Mouse (Mus musculus) left cerebral cortex, postnatal 25 days (tissue): ENCODE results near the gene Trmt1. TPM values are rescaled to one million over a fixed set of nuclear protein-coding genes. Genes with fewer than 3 reads are reported as not detected.

Experiments used
- DNase-seq, 2 experiments: peaks; one replicate each; pipeline ENCODE4 v3.0.0; 2022; ENCODE audit warnings: low spot score in 2 of 2, mixed read lengths in 1 of 2
- intact Hi-C: fragments of 180-260 bp; cut with DNase I; formaldehyde crosslinking; loops from one replicate; pipeline ENCODE4 v1.15.1; 2025
- total RNA-seq, 2 experiments: library from RNA; stranded (reverse); gene quantifications; 2 replicates each; pipeline ENCODE4 v1.2.3; 2021

Gene Trmt1
- total RNA-seq: 10 to 100 TPM; 85.2 to 90.1 TPM

DNA sequence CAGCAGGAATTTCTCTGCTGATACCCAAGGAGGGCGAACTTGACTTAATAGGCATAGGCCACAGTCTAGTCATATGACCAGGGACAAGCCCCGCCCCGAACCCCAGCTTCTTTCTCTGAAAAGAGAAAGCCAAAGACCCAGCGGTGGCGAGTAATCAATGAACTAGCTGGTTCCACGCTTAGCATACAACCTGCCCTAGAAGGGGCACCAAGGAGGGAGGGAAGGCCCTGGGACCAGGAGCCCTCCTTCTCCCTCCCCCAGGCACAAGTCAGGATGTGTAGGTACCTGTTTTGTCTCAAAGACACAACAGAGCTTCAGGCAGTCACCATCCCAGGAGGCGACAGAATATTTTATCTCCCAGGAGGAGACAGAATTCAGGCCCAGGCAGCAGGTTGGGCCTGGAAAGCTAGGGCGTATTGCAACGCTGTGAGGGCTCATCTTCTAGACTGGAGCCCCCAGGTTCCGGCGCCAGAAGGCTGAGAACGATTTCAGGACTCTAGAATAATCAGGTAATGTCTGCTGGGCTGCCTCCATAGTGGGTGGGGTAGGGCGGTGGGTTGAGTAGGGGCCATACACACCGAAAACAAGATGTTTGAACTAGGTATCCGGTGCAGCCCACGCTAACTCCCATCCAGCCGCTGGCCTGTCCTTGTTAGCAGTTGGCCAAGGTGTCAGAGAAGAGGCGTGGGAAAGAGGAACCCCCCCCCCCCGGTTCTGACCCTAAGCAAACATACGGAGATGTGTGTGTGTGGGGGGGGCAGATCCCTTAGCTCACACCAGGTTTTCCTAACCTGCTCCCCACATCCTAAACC lies at the start of gene Trmt1:
Gene Trmt1 (plus strand): TSS at position 117 of the 812 bp plus-strand sequence.
- intact Hi-C loops: loop anchor here (2.0 kb wide), 1 partner anchor 22 kb away; no protein-coding TSS in a partner anchor
- DNase-seq: peak in 1 of 2 experiments; percentile 54

DNA sequence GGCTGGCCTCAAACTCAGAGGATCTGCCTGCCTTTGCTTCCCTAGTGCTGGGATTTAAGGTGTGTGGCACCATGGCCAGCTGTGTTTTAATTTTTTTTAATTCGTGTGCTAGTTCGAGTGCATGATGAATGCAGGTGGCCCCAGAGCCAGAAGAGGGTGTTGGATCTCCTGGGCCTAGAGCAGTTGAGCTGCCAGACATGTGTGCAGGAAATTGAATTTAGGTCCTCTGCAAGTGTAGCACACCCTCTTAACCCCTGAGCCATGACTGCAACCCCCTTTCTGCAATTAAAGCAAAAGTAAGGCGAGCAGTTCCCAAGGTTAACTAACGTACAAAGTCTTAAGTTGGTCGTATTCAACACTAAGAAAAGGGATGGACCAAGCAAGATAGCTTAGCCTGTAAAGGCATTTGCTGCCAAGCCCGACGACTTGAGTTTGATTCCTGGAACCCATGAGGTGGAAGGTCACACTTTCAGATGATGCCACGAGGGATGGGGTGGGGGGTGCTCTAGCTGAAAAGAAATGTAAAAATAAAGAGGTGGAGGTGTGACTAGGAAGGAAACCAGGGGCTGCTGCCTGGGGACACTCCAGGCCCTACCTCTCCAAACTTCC lies 48.1 kb upstream of the Trmt1 start:
- no peak for DNase-seq
- intact Hi-C loops: loop anchor here (2.0 to 5.0 kb wide), 2 partner anchors 25 to 174 kb away; partner anchors contain the start of gene Ier2

DNA sequence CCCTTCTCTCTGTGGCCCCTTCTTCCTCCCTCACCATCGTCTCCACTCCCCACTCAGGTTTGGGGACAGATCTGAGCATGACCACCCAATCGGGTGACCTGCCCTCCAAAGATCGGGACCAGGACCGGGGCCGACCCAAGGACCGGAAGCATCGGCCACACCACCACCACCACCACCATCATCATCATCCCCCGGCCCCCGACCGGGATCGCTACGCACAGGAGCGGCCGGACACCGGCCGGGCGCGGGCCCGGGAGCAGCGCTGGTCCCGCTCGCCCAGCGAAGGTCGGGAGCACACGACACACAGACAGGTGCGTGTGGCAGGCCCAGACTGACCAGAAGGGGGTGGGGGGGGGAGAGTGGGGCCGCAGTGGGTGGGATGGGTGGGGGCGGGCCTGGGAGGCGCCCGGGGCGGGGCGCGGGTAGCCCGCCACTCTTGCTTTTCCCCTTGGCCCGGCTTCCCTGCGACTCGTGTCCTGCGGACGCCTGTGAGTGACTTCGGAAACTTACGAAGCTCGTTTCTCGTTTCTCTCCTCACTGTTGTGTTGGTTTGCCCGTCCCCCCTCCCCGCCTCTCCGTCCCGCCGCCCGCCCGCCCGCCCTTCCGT lies 47.4 kb upstream of the Trmt1 start:
- DNase-seq: no peak
- intact Hi-C loops: loop anchor here (2.0 to 5.0 kb wide), 2 partner anchors 24 to 174 kb away; partner anchors contain the start of gene Ier2

DNA sequence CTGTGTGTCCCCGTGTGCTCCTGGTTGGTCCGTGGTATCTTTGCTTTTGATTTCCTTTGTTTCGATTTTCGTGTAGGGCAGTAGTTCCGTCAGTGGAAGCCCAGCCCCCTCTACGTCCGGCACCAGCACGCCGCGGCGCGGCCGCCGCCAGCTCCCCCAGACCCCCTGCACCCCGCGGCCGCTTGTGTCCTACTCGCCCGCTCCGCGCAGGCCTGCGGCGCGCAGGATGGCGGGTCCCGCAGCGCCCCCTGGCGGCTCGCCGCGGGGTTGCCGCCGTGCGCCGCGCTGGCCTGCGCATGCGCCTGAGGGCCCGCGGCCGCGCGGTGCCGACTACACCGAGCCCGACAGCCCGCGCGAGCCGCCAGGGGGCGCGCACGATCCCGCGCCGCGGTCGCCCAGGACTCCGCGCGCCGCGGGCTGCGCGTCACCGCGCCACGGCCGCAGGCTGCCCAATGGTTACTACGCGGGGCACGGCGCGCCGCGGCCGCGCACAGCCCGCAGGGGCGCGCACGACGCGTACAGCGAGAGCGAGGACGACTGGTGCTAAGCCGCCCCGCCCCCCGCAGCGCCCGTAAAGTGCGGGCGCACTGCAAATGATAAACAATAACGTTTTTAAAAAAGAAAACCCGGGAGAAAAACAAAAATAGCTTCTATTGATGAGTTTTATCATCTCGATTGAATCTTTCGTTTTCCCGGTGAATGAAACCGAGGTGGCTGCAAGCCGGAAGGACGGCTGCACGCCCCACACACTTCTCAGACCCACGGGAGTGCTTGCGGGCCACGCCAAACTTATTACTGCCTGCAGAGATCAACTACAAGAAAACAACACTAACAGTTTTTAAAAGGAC lies 46.7 kb upstream of the Trmt1 start:
- peak; percentile 95 to 98 for DNase-seq
- intact Hi-C loops: loop anchor here (2.0 to 5.0 kb wide), 2 partner anchors 23 to 173 kb away; partner anchors contain the start of gene Ier2

DNA sequence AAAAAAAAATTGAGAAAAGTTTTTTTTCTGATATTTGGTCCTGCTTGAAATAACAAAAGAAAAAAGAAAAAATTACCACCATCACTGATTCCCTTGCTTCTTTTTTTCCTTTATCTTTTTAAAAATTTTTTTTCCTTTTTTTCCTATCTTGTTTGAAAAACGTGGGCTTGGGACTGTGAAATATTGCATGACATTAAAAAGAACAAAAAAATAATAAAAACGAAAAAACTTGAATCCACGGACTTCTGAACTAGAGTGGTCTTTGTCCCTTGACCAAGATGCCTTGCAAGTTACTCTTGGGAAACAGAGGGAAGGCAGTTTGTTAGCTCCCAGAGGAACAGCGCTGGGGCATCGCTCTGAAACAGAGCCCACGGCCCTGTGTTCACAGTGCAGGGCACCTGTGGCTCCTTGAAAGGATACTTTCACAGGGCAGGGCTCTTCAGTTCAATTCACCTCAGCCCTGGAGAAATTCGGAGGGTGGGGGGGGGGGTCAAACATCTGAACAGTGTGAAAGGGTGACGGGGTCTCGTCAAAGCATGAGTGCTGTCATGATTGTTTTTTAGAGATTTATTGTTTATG lies 46.0 kb upstream of the Trmt1 start:
- intact Hi-C loops: no loop called here
- DNase-seq: no peak

DNA sequence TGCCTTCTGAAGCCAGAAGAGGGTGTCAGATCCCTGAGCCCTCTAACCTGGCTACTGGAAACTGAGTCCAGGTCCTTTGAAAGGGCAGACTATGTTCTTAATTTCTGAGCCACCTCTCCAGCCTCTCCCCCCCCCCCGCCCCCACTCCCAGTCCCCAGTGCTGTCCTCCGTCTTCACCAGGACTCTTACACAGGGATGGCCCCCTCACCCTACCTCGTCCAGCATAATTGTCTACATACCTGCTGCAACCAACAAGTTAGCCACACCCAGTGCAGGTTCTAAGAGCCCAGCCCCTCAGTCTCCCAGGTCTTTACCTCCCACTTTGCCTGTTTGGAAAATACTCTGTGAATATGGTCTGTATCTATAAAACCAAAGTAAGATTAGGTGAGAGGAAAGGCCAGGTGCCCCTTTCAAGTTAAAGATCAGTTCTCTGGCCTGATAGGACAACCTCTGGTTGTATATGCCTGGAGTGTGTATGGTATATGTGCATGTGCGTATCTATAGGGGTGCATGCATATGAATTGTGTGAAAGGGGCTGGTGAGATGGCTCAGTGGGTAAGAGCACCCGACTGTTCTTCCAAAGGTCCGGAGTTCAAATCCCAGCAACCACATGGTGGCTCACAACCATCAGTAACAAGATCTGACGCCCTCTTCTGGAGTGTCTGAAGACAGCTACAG lies 45.4 kb upstream of the Trmt1 start:
- intact Hi-C loops: no loop called here
- no peak for DNase-seq

DNA sequence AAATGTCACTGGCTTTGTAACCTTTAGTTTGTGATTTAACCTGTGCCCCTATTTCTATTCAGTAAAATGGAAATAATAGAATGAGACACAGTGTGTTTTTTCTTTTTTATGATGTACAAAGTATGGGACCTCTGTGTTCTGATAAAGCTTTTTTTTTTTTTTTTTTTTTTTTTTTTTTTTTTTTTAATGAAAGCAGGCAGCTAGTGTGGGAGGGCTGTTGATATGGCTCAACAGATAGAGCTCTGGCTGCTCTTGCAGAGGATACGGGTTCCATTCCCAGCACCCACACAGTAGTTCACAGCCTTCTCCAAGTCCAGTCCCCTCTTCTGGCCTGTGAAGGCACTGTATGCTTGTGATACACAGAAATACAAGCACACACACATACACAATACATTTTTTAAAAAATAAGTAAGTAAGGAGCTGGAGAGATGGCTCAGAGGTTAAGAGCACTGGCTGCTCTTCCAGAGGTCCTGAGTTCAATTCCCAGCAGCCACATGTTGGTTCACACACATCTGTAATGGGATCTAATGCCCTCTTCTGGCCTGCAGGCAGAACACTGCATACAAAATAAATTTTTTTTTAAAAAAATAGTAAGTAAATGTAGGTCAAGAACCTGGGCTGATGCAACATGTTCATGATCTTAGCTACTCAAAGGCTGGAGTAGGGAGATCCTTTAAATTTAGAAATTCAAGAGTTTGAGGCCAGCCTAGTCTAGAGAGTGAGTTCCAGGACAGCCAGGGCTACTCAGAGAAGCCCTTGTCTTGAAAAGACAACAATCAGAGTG lies 44.3 kb upstream of the Trmt1 start:
- DNase-seq: no peak
- intact Hi-C loops: no loop called here

DNA sequence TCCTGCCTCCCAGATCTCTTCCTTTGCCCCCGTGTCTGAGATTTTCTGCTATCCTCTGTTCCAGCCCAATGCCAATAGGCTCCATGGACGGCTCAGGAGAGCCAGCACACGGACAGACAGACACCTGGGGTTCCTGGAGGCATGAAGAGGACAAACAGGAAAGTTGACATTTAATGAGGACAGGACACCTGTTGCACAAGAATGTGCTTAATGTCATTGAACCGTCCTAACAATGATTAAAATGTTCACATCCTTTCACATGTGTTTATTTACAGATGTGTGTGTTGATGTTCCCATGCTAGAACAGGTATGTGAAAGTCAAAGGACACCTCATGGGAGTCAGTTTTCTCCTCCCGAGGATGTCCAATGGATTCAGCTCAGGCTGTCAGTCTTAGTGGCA lies 43.1 kb upstream of the Trmt1 start:
- no peak for DNase-seq
- intact Hi-C loops: no loop called here

DNA sequence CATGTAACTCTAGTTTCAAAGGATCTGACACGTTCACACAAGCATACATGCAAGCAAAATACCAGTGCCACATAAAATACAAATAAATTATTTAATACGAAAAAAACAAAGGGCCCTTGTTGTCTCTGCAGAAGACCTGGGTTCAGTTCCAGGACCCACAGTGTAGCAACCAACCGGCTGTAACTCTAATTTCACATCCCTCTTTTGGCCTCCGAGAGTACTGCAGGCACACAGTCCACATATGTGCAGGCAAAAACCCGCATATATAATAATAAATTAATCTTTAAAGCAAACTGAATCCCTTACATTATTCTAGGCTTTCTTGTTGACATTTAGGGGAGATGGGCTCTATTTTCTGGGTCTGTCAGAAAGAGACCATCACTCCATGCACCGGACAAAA lies 39.3 kb upstream of the Trmt1 start:
- intact Hi-C loops: no loop called here
- DNase-seq: no peak

DNA sequence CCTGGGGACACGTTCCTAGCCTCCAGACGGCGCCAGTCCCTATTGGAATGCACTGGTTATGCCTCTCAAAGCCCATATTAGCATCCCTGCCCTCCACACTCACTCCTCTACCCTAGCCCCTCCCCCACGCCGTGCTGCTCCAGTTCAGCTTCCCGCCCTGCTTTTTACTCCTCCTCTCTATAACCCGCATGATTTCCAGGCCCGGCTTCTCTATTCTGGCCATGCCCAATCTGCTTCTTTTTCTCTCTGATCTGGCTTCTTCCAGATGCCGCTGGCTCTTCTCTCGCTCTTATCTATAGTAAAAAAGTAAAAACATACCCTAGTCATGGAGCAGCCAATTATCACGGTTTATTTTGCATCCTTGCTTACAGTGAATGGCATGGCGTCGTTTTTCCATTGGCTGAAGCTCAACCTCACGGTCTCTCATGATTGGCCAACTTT lies 38.6 kb upstream of the Trmt1 start:
- intact Hi-C loops: no loop called here
- DNase-seq: no peak

DNA sequence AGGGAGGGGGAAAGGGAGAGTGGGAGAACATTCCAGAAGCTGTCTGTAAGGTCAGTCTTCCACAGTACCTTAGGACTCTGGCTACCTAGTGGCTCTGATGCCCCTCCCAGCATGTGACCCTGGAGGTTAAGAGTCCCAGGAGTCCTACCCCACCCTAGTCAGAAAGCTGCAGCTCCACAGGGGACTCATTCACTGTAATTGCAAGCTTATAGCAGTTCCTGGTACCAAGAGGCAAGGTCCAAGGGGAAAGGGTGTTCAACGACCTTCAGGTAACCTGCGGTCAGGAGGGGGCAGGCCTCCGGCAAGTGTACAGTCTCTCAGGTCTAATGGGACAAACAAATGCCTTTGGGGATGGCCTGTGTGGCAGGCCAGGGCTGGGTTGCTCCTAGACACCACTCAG lies 35.9 kb upstream of the Trmt1 start:
- intact Hi-C loops: no loop called here

DNA sequence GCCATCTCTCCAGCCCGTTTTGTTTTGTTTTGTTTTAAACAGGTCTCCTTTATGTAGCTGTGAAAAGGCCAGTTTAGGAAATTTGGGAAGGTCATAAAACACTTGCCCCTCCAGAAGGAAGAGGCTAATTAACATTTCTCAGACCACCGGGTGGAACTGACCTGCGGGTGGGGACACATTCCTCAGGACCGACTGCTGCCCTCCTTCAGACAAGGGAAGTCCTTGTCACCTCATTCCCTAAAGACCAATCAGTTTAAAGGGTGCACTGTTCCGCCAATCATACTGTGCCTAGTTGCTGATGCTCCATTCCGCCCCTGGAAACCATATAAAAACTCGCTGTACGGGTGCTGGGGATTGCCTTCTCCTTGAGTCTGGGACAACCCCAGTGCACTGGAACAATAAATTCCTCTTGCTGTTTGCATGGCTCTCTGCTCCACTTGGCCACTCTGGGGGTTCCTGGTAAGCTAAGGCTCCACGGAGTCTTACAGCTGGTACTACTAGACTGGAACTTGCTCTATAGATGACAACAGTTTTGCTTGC lies 32.9 kb upstream of the Trmt1 start:
- intact Hi-C loops: no loop called here
- DNase-seq: no peak

More for the DNA sequence above, 35.9 kb upstream of the Trmt1 start:
- no peak for DNase-seq

DNA sequence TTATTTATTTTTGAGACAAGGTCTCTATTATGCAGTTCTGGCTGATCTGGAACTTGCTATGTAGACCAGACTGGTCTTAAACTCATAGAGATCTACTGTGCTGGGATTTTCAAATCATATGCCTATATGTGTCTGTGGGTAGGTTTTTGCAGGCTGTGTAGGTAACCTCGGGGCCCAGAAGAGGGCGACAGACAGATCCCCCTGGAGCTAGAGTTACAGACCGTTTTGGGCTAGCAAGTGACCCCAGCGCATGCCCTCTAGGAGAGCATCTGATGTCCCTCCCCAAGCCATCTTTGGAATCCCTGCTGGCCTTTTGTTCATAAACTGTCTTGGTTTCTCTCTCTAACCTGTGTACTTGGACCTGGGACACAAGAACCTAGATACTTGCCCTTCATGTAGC lies 31.5 kb upstream of the Trmt1 start:
- intact Hi-C loops: no loop called here
- DNase-seq: no peak

DNA sequence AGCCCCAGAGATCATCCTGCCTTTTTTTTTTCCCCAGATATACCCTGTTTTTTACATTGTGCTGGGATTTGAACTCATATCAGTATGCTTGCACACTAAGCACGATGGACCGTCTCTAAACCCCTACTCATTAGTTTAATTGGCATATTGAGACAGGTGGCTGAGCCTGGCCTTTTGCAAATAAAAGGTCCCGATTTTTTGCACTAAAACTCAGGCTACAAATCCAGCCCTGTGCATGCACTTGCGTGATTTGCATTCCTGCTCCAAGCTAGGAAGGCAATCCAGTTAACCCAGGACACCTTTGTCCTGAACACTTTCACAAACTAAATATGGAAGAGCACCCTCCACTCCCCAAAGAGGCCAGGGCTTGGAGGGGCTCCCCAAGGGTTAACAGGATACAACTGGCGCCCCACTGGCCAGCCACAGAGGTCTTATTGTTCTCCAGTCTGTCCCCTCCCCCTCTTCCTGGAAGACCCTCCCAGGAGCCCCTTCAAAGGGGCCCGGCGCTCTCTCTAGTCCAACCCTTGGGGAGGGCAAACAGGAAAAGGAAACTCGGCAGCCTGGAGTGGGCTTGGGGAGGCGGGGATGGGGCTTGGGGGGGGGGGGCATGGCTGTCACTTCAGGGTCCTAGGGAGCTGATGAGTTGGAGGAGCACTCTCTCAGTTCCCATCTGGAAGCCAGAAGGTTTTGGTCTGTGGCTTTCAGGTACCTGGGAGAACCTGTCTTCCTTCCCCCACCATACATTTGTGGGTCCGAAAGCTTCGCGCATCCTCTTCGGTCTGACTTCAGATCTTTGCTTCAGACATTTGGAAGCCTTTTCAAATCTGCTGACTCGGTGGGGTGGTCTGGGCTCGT lies 30.5 kb upstream of the Trmt1 start:
- no peak for DNase-seq
- intact Hi-C loops: no loop called here

DNA sequence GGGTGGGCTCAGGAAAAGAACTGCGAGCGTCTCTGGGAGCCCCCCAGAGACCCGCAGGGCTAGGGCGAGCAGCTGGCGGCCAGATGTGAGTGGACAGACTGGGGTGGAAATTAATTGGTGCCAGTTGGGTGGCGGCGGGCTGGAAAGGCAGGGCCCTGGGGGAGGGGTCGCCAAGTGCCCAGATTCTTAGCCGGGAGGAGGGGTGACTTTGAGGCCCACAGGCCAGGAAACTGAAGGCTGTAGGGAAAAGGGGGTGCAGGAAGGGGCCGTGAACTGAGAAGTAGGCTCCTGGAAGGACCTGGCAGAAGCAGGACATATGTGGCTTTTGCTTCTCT lies 29.9 kb upstream of the Trmt1 start:
- intact Hi-C loops: no loop called here
- DNase-seq: no peak

DNA sequence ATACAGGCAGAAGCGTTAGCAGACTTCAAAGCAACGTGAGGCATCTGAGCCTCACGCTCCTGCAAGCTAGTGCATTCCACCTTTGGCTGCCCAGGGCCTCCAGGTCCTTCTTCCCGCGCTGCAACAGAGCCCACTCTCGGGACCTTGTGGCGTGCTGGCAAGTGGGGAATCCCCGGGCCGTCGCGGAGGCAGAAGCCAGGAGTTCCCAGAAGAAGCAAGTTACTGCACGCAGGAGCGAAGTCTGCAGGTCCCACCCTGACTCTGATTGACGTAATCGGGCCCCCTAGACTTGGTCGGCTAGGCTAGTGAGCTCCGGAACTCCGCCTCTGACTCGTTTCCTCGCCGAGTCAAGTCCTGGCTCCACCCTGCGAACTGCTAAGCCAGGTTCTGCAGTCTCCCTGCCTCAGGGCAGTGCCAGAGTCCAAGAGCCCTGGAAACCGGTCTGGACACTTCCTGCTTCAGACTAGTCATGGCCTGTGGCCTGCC lies 29.4 kb upstream of the Trmt1 start:
- intact Hi-C loops: no loop called here
- DNase-seq: no peak

DNA sequence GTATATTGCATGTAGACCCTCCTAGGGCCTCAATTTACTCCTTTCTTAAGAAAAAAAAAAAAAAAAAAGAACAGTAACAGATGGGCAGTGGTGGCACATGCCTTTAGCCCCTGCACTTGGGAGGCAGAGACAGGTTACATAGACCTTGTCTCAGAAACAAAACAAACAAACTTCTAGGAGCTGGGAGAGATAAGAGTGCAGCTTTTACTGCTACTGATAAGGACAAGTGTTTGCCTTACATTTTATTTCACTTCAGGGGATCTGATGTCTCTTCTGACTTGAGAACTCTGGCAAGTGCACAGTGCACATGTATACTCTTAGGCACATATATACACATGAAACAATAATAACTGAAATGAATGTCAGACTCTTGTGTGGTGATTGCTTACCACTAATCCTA lies 28.9 kb upstream of the Trmt1 start:
- DNase-seq: no peak
- intact Hi-C loops: no loop called here
